Mouse (Mus musculus): Measurements from ENCODE around the gene Sec22b.

GRCm38 (mm10) chr3:97940511-97941204 is 39.7 kb downstream of the Sec22b start:
- TF ChIP-seq CTCF (IDR thresholded peaks at IDR 0.05; ENCODE audit: low read depth, low read length), result no peak
- TF ChIP-seq POLR2A (IDR thresholded peaks at IDR 0.05; ENCODE audit: insufficient read depth, low read length), result no peak
- no peak for TF ChIP-seq EP300 (IDR thresholded peaks at IDR 0.05; ENCODE audit: insufficient read depth, low read depth, low read length)

Measured in ES-Bruce4 (cell line).